12 mouse cellular contexts compared by ENCODE assay signal in the genomic region with DNA sequence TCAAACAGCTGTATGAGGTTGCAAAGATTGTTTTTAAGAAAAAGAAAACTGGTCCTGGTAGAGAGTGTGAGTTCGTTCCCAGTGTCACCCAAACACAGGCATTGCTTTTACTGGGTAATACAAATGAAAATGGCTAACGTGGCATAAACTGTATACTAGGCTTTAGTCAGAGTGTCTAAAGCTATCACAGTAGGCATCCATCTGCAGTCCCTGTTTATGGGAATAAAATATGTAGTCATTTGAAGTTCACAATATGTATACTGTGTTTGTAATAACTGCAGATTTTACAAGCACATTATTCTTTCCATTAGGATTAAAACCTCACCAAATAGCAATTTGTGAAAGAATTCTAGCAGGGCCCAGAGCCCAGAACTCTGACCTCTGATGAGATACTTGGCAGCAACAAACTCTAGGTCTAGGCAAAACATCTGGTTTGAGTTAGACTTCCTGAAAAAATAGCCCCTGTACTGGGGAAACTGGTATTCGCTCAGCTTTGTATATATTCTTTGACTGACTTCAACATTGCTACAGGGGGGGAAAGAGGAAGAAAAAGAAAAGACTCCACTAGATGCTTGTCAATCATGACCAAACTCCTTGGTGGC.
A peak's percentile ranks its signal among the peaks of the same experiment; 100 is the strongest.
DNase-seq lines count a peak whose midpoint lies in the region; ATAC-seq and TF ChIP-seq lines count a peak whose summit lies in the region.
"Had no signal": no experiment of that assay in that cellular context is flagged by ENCODE, and none has a peak within 500 bp of the region (broad histone marks: within the 10 kb centered on the region; RNA-seq: fewer than 3 reads in every experiment).

No protein-coding gene starts in this region.

- no peak overlapping the region for H3K4me2 ChIP-seq in intestine, embryonic 14.5 days (ENCODE audit: low read length)
- no peak overlapping the region for H3K4me2 ChIP-seq in intestine, postnatal 0 days (replicated peaks; ENCODE audit: low read depth)
- H3K4me2 ChIP-seq: forebrain, embryonic 13.5 days; midbrain, embryonic 12.5 days had no signal

- ATAC-seq in intestine, embryonic 14.5 days (replicated peaks; ENCODE audit: low FRiP score, low TSS enrichment, low read depth): no peak
- ATAC-seq in intestine, postnatal 0 days: no peak
- ATAC-seq: forebrain, embryonic 13.5 days; hindbrain, embryonic 16.5 days had no signal

- DNase-seq in intestine, embryonic 14.5 days (ENCODE audit: low spot score): no peak
- peak; percentile 74 for DNase-seq in embryo, embryonic 11 days
- DNase-seq in heart, postnatal 36 days: peak; percentile 16 to 18
- peak; percentile 28 for DNase-seq in lung, postnatal 14 days
- DNase-seq in forebrain, embryonic 10.5 days (ENCODE audit: extremely low spot score, low spot score): no peak
- DNase-seq in retina, postnatal 1 day: no peak
- no peak for DNase-seq in urinary bladder, adult 18-20 months (ENCODE audit: low spot score in 2 of 2)
- DNase-seq: cerebellum, adult 2 months had no signal

- intact Hi-C loops in heart, postnatal 36 days (cut with DNase I): no loop called here

- no peaks in the 10 kb centered on the region for H3K9me3 ChIP-seq in intestine, embryonic 14.5 days (ENCODE audit: control insufficient read depth, low read length)
- H3K9me3 ChIP-seq in intestine, postnatal 0 days (ENCODE audit: control insufficient read depth): no peaks in the 10 kb centered on the region
- H3K9me3 ChIP-seq in forebrain, embryonic 10.5 days: no peaks in the 10 kb centered on the region
- H3K9me3 ChIP-seq: forebrain, embryonic 13.5 days; midbrain, embryonic 12.5 days had no signal

- WGBS in intestine, embryonic 14.5 days: 42% methylated on average over 3 of the region's 3 CpGs
- 62% methylated on average over 3 of the region's 3 CpGs for WGBS in intestine, postnatal 0 days
- 82% methylated on average over 3 of the region's 3 CpGs for WGBS in forebrain, embryonic 10.5 days

- H3K27ac ChIP-seq in intestine, embryonic 14.5 days (ENCODE audit: low read depth): peak overlapping the region; percentile 61
- no peak overlapping the region for H3K27ac ChIP-seq in intestine, postnatal 0 days (ENCODE audit: low read depth, low read length)
- no peak overlapping the region for H3K27ac ChIP-seq in forebrain, embryonic 10.5 days
- H3K27ac ChIP-seq: forebrain, embryonic 13.5 days; midbrain, embryonic 12.5 days had no signal

- peaks cover 19% of the 10 kb centered on the region for H3K4me1 ChIP-seq in intestine, embryonic 14.5 days (replicated peaks; ENCODE audit: control insufficient read depth, insufficient read depth, low read length)
- no peaks in the 10 kb centered on the region for H3K4me1 ChIP-seq in intestine, postnatal 0 days (replicated peaks; ENCODE audit: control insufficient read depth, insufficient read depth, low read length)
- H3K4me1 ChIP-seq in forebrain, embryonic 10.5 days: peaks cover 21% of the 10 kb centered on the region
- H3K4me1 ChIP-seq: midbrain, embryonic 12.5 days had no signal

- TF ChIP-seq CTCF in intestine, postnatal 0 days (IDR thresholded peaks at IDR 0.05; ENCODE audit: low read depth): no peak

- no peaks in the 10 kb centered on the region for H3K27me3 ChIP-seq in intestine, embryonic 14.5 days (replicated peaks; ENCODE audit: control insufficient read depth, insufficient read depth, low read length)
- H3K27me3 ChIP-seq in intestine, postnatal 0 days (replicated peaks; ENCODE audit: control insufficient read depth, insufficient read depth, low read length): no peaks in the 10 kb centered on the region
- no peaks in the 10 kb centered on the region for H3K27me3 ChIP-seq in forebrain, embryonic 10.5 days (ENCODE audit: poor library complexity, severe bottlenecking)
- H3K27me3 ChIP-seq: forebrain, embryonic 13.5 days; midbrain, embryonic 12.5 days had no signal

- no peak overlapping the region for H3K9ac ChIP-seq in intestine, embryonic 14.5 days (ENCODE audit: low read length)
- H3K9ac ChIP-seq in intestine, postnatal 0 days (ENCODE audit: low read depth, low read length): no peak overlapping the region
- H3K9ac ChIP-seq: forebrain, embryonic 13.5 days; midbrain, embryonic 12.5 days had no signal

- H3K36me3 ChIP-seq in intestine, embryonic 14.5 days (ENCODE audit: control insufficient read depth, insufficient read depth, low read length): no peaks in the 10 kb centered on the region
- H3K36me3 ChIP-seq in intestine, postnatal 0 days (ENCODE audit: control insufficient read depth, insufficient read depth): no peaks in the 10 kb centered on the region
- no peaks in the 10 kb centered on the region for H3K36me3 ChIP-seq in forebrain, embryonic 10.5 days (replicated peaks)
- H3K36me3 ChIP-seq: midbrain, embryonic 12.5 days had no signal

- H3K4me3 ChIP-seq in intestine, embryonic 14.5 days (ENCODE audit: low read depth, low read length): no peak overlapping the region
- H3K4me3 ChIP-seq in intestine, postnatal 0 days (ENCODE audit: low read depth, low read length): no peak overlapping the region
- no peak overlapping the region for H3K4me3 ChIP-seq in forebrain, embryonic 10.5 days
- H3K4me3 ChIP-seq: forebrain, embryonic 13.5 days; midbrain, embryonic 12.5 days had no signal

Comparison
In these comparisons a context has a peak if more than half of its experiments do, and no peak if none do; other contexts are left out.
1. DNase-seq: peak in embryo, embryonic 11 days (single experiment), heart, postnatal 36 days (2 of 2) and lung, postnatal 14 days (single experiment); none in intestine, embryonic 14.5 days (single experiment), forebrain, embryonic 10.5 days (single experiment), retina, postnatal 1 day (single experiment) and urinary bladder, adult 18-20 months (0 of 2).